Mouse (Mus musculus) cerebellum, adult 9-11 months (tissue): ENCODE results near the gene B2m.
"Not testable (repeated sequence)": the region's sequence is repeated elsewhere in the genome, so short reads cannot be mapped to it uniquely, and the experiment has no call there.

Experiments used
- DNase-seq: peaks from one replicate; pipeline ENCODE4 v3.0.0; 2022

The B2m gene

DNA sequence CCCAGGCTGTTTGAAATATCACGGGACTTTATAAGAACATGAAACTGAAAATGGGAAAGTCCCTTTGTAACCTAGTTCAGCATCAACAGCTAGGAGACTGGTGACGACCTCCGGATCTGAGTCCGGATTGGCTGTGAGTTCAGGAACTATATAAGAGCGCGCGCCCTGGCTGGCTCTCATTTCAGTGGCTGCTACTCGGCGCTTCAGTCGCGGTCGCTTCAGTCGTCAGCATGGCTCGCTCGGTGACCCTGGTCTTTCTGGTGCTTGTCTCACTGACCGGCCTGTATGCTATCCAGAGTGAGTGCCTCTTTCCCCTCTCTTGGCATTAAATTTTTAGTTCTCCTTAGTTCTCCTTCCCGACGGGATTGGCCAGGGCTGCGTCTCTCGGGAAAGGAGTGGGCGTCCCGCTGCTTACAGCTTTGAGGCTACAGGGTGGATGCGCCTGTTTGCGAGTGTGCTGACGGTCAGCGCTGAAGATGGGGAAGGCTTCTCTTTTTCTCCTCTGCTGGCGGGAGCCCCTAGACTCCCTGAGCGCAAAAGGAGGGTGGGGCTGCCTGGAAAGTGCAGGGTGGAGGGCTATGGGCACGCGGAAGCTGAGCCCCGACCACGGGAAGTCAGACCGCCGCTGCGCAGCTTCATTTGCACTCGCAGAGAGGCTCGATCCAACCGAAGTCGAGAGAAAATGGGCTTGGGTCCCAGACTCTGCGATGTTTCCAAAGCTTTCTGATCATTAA, at the start of gene B2m:
TSS of gene B2m (plus strand) at position 179 of the 734 bp plus-strand sequence.
- DNase-seq: peak; percentile 87

DNA sequence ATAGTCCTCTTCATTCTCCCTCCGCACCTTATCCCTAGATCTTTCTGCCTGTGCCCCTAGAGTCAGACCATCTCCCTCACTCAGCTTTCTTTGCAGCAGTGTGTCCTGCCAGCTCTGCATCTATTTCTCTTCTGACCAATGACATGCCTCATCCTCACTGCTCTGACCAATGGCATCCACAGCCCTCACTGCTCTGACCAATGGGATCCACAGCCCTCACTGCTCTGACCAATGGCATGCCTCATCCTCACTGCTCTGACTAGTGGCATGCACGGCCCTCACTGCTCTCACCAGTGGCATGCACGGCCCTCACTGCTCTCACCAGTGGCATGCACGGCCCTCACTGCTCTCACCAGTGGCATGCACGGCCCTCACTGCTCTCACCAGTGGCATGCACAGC, 49.8 kb upstream of the B2m start:
- not testable (repeated sequence) for DNase-seq

DNA sequence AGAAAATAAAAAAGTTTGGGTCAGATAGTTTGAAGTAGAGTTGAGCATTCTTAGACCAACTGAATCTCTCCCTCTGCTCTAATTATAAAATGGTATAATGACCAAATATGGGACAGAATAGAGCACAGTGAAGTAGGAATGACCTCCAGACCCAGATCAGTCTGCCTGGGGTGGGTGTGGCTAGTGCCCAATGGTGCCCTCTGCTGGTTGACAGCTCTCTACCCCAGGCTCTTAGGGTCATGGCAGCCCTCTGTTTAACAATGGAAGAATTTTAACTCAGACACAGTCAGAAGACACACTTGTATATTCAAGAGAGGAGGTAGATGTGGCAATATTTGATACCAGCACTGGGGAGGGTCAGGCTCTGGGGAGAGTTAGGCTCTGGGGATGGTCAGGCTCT, 45.4 kb upstream of the B2m start:
- DNase-seq: no peak

DNA sequence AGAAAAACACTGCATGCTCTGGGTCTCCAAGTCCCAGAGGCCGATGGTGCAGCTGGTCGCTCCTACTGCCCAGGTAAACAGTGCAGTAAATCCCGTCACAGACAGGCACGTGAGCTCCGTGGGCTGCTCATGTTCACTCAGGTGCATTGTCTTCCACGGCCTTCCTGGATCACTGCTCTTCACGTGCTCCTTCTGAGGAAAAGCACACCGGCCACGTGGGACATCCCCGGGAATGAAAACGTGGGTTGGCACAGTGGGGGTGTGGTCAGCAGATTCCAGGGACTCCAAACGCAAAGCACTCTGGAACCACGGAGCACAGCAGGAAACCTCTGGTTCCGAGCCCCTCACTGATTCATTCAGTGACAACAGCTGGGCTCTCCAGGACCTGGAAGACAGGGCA, 39.4 kb upstream of the B2m start:
- DNase-seq: no peak

DNA sequence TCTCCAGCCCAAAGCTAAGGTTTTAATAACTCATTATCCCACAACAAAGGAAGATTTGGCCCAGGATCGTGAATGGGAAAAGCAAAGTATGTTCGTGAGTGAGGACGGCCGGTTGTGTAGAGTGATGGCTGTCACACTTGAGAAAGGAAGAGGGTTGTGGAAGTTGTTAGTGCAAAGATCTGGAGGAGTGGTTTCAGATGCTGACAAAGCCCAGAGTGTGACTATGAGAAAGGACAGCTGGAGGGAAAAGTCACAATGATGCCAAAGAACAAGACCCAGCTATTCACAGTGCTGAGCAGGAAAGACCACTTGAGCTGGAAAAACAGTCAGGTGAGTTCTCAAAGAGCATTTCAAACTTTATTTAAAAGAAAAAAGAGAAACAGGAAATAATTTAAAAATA, 37.8 kb upstream of the B2m start:
- DNase-seq: no peak

DNA sequence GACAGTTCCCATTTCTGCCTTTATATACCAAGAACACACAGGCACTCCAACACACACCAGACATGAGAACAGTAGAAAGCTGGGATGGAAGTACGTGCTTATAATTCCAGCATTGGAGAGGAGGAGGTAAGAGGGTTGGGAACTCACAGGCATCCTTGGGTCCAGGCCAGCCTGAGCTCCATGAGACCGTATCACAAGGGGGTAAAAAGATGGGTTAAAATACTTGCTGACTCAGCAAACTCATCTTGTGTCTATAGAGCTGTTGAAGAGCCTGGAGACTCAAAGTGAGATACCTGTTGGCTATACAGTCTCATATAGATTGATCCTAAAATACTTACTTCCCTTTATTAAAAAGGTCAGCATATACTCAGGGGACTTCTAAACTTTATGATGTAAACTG, 30.6 kb upstream of the B2m start:
- peak; percentile 19 for DNase-seq

DNA sequence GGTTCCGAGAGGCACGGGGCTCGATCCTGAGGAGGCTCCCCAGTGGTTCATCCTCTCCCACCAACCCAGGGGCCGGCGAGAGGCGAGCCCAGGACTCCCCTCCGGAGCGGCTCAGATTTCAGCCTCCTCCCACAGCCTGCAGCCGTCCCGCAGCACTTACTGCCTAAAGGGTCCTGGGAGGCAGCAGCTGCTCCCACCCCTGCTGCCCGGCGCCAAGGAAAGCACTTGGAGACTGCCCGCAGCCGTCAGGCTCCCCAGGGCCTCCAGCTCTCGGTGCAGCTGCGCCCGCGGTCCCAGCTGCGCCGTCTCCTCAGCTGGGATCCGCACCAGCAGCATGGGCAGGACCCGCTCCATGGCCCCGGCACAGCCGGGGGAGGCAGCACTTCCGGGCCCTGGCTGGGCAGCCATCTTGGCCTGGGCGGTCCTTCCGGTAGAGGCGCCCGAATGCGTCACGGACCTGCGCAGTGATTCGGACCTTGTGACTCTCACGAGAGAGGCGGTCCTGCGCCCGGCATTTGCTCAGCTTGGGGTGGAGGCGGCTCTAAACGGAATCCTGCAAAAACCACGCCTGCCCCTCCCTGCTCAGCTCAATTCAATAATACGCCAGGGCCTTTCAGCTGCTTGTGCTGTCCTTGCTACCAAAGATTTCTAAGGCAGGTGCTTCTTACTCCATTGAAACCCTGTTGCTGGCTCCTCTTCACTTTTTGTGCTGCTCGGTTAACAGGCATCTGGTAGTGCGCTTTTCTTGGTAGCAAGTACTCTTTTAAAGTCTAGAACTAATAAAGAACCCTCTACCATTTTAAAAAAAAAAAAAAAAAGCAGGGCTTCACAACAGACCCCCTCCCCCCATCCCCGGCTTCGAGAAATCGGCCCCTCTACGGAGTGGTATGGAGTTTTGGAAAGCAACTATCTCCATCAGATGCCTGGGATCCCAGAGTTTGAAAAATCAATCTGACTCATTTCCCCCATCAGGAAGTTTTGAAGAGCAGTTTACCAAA, 29.2 kb upstream of the B2m start, which contains the start of gene Spg11:
TSS of gene Spg11 (minus strand) at position 426 of the 998 bp plus-strand sequence.
- peak; percentile 97 for DNase-seq

DNA sequence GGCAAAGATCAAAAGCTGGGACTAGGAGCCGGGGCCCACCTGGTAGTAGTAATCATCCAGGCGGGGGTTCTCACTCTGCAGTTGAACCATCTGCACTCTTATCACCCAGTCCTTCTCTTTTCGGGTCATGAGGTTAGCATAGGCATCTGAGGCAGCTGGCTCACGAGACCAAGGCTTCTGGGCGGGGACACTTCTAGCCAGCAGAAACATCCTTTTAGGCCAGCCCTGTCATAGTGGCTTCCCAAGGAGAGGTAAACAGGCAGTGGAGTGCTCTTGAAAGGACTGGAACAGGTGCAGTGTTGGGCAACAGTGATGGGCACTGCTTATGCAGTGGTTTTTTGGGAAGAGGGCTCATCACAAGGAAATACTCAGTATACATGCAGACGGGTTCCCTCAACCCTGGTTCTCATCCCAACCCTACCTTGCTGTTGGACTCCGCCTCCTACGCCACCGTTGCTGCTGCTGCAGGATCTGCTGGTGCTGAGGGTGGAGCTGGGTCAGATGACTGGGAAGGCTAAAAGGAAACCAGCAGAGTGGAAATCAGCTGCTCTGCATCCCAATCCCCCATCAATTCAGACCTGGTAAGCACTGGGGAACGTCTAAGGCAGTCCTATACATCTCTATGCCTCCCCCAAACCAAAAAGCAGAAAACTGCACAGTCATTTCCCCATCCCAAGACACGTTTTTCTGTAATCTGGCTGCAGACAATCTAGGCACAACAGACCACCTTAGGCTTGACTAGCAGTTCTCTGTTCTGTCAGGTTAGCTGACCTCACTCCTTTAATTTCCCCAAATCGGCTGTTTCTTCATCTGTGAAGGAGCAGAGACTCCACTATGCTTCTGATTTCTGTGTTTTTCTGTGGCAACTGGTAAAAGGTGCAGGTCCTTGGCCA, 21.6 kb upstream of the B2m start:
- no peak for DNase-seq

DNA sequence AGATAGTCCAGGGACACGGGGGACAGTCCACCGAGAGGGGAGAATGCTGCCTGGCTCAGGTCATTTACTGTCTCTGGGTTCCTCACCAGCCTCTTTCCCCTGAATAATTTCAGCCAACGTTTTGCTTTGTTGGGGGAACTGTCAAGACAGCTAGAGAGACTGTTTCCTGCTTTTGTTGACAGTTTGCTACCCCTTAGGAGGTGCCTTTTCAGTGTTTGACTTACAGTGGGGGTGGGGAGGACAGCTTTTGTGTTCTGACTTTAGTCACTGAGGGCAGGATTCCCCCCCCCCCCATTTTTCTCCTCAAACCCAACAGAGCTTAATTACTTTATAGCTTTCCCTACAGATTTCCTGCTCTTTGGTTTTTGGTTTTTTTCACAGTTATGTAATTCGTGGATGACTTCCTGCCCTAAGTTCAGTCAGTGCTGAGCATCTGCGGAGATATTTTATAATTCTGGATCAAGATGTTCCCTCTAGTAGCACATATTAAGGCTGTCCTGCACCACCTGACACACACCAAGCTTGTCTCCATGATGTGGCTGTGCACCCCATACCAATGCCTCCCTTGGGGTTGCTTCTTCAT, 20.6 kb upstream of the B2m start:
- DNase-seq: no peak

DNA sequence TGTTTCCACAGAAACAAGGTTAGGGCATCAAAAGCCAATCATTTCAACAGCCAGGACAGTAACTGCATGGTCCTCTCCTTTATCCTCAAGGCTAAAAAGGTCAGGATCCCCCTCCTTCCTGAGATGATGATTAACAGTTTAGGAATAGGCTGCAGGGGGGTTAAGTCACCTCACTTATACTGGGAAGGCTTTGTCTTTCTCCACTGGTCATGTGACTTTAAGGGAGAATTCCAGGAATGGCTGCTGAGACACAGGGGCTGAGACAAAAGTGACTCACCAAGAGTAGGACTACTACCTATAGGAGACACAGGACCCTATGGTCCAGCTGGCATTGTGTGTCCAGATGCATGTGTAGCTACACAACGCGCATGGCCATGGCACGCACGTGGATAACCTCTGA, 19.9 kb upstream of the B2m start:
- DNase-seq: no peak

DNA sequence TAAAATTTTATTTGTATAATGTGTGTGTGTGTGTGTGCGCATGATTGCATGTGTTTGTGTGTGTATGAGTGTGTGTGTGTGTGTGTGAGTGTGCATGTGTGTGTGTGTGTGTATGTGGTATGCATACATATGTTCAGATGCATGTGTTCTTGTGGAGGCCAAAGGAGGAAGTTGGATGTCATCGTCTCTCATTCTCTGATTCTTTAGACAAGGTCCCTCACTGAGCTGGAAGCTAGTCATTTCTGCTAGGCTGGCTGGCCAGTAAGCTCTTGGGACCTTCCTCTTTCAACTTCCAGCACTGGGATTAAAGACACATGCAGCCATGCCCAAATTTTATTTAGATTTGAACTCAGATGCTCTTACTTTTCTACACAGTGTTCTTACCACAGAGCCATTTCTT, 15.4 kb upstream of the B2m start:
- DNase-seq: no peak

DNA sequence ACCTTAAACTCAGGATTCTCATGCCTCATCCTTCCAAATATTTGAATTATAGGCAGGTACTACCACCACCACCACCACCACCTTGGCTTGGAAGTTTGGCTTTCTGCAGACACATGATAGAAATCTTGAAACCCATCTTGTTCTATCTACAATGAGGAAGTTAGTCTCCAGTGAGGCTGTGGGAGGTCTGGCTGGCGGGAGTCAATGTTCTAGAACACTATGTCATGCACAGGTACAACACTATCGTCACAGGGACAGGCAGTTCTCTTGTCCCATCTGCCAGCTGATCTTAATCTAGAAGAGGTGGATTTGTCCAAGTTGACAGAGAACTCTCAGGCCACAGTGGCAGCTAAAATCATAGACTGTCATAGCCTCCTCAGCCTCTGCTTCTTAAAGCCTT, 14.9 kb upstream of the B2m start:
- DNase-seq: no peak

DNA sequence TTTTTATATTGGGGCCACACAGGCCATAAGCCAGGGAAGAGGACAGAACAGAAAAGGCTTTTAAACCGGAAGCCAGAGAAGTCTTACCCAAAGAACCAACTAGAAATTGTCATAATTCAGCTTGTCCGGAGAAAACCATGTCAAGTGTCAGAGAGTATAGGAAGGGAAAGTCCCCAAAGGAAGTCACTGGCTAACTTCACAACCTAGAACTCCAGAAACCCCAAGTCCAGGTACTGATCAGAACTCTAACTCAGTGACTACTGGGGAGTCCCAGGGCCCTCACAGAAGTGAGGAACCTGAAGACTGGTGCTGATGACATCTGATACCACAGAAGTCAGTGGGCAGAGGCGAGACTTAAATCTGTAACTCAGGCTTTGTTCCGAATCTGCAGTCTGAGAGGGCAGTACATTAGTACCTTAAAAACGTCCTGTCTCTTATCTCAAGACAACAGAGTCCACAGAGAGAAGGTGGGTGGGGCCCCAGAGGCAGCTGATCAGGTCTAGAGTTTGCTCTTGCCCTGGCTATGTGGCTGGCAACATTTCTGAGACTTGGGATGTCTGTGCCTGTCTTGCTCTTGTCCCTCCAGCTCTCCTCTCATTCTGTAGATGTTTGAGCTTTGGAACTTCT, 9.5 kb upstream of the B2m start:
- DNase-seq: no peak

DNA sequence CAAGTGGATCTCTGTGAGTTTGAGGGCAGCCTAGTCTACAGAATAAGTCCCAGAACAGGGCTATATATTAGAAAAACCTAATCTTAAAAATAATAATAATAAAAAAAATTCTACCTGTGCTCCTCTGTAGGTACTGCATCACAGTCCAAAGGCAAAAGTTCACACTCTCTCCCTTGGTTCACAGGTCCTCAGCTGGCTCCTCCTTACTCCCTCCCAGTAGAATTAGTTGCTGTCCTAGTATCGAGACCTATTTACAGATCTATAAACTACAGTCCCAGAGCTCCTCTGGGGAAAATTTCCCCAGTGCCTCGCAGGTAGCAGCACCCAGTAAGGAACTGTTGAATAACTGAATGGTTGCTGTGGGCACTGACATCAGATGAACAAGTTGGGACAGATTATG, 6.7 kb upstream of the B2m start:
- no peak for DNase-seq

DNA sequence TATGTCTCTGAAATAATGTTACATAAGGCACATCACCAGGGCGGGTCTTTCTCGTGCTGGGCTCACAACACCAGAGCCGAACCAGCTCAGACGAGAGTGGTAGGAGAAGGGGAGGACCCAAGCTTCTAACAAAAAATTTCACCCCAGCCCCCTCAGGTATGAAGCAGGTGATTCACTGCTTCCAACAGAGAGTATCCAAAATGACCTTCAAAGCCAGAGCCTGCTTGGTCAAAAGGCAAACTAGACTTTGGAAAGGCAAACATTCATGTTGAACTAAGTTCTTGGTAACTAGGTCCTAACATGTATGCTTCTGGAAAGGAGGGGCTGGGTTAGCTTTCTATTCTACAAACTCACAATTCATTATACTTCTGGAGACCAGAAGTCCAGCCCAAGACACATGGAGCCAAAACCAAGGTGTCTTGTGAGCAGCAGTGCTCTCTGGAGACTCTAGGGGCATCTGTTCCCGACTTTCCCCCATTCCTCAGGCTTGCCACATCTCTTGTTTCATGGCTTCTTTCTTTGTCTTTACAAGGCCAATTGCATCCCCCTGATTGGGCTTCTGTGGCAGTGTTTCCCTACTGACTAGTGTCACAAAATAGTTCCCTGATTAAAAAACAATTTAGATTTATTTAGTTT, 6.0 kb upstream of the B2m start:
- no peak for DNase-seq

DNA sequence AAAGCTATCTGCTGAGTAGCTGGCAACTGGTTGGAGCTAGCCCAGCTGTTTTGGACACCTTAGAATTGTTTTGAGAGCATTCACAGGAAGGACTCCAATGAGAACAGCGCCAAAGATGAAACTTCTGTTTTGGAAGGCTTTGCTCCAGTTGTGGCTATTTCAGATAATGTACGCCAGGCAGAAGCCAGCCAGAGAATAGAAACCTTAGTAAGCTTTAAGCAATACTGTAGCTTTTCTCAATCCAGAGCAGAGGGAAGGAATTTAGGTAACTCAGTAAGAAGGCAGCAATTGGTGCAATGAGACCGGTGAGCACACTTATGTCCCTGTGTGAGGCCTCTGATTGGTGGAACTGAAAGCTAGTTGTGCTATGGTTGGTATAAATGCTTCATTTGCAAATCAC, 4.4 kb upstream of the B2m start:
- no peak for DNase-seq

DNA sequence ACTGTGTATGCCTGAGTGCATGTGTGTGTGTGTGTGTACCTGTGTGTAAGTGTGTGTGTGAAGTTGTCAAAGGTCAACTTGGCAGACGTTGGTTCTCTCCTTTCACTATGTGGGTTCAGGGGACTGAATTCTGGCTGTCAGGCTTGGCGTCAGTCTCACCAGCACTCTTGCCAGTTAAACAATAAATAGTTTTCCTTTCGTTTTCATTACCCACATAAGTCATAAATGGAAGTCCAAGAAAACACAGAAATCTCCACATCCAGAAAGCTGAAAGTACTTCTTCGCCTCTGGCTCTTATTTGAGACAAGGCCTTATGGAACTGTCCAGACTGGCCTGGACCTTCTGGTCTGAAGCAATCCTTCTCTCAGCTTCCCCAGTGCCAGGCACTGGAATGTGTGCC, 1.7 kb upstream of the B2m start:
- no peak for DNase-seq

DNA sequence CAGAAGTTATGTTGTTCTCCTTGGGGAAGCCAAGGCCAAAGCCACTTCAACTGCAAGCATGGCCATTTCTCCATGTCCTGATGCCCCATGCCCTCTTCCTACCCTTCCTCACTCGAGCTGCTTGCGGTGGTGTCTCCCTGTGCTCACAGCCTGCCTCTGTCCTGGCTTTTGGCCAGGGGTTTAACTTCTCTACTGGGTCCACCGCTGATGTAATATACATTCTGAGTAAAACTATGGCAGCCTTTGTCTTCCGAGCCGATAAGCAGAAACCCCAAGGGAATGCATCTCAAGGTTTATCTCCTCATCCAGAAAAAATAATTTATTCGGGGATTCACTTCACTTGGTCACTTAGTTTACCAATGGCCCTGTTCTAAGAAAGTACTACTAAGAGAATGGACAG, 799 bp upstream of the B2m start:
- DNase-seq: peak; percentile 7

DNA sequence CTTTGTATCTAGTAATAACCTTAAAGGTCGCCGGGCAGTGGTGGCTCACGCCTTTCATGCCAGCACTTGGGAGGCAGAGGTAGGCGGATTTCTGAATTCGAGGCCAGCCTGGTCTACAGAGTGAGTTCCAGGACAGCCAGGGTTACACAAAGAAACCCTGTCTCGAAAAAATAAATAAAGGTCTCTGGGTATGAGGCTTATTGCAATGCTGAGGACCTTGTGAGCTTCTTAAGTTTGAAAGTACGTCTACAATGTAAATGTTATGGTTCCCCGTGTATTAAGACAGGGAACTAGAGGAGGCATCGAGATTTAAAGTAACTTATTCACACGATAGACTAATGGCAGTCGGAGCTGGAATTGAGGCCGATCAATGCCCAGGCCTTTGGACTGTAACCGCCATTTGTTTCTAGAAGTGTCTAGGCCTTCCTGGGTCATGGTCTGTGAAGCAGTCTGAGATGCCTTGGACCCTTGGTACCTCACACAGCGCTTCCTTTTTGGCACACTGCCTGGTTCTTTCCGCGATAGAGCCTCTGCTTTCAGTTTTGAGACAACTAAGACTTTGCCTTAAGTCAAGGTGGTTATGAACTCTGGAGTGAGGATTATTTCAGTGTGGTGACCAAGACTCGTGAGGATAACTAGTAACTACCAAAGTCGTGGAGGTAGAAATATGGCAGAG, 894 bp downstream of the B2m start:
- peak; percentile 16 for DNase-seq

DNA sequence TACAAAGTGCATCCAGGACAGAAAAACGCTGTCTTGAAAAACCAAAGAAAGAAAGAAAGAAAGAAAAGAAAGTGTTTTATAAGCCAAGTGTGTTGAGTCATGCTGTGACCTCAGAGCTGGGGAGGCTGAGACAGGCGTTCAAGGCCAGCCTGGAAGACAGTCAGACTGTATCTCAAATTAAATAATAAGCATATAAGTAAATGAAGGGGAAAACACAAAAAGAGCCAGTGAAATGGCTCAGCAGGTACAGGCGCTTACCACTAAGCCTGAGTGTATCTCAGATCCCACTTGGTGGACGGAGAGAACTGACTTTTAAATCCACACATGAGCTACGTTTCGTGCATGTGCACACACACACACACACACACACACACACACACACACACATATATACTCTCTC, 1.8 kb downstream of the B2m start:
- DNase-seq: no peak

DNA sequence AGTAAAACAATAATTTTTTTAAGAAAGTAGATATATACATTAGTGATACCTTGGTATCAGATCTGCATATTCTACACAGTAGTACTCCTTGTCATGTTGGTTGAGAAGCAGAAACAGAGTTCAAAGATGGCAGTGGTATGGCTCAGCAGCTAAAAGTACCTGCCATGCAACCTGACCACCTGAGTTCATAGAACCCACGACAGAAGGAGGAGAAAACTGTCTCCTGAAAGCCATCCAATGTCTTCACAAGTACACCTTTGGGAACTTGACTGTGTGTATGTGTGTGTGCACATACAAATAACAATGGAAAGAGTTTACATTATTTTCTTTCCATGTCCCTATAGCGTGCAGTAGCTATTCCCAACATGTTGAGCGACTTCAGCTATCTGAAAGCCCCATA, 2.2 kb downstream of the B2m start:
- DNase-seq: no peak
